Mouse (Mus musculus): Measurements from ENCODE around the gene Slc30a6.

DNA sequence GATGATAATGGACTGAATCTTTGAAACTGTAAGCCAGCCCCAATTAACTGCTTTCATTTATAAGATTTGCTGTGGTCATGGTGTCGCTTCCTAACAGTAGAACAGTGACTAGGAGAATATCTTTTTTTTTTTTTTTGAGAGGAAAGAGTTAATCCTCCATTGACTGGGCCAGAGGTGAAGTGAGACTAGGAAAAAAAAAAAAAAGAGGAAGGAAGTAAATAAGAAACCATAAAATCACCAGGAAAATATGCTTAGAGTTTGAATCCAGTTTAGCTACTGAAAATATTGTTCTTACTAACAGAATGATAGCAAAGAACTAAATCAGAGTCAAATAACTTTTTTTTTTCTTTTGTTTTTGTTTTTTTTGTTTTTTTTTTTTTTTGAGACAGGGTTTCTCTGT, 59.3 kb downstream of the Slc30a6 start:
- TF ChIP-seq POLR2A (IDR thresholded peaks at IDR 0.05; ENCODE audit: extremely low read depth, insufficient read depth, low read length) (no peak), CTCF (IDR thresholded peaks at IDR 0.05; ENCODE audit: extremely low read depth, insufficient read depth, low read length) (no peak)
